Mouse (Mus musculus): ENCODE data around the gene Asxl1.
A peak's percentile ranks its signal among the peaks of the same experiment; 100 is the strongest.

Gene Asxl1

DNA sequence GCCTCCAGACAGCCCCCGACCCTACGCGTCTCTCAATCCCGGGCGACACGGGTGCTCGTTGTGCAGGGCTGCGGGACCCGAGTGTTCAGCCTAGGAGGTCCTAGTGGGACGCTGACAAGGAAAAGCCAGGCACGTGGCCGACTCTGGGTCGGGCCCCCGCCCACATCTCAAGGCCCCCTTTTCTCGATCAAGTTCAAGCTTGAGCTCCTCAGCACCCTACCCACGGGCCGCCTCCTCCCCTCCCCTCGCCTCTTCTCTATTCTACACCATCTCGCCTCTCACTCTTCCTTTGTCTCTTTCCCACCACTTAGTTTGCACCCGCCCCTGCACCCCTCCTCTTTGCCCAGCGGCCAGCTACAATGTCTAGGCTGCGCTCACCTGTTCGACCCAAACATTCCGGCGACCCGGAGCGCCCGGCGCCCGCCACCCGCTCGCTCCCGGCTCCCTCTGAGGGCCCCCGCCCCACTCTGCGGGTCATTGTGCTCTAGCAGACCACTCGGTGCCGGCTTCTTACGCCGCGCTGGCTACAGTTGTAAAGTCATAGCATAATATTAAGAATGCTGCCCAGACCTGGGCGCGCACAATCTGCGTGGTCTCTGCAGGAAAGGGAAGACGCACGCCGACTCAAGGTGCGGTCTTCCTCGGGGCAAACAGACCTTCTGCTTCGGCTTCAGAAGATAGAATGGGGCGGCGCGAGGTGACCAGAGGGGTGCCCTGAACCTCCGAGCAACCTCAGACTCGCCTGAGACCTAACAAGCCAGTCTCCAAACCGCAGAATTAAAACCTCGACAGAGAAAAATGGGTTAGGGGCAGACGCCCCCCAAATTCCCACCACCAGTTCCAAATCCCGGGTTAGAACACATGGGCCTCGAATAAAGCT, 99.7 kb downstream of the Asxl1 start:
- peak; percentile 35 for DNase-seq

DNA sequence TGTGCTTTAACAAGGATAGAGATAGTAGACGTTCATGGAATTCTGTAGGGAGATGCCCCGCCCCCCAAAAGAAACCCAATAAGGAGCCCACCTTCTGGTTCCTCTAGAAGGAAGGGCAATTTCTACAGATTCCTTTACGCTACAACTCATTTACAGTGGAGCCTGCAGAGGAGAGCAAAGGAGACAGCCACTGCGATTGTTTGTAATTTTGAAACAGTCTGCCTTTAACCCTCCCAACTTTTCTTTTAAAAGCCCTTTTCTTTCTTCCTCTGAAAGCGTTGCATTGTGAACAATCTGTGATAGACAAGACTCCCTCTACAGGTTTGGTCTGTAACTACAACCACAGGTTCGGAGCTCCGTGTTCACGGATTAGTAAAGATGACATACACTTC, 100.4 kb downstream of the Asxl1 start:
- peak; percentile 51 for DNase-seq

DNA sequence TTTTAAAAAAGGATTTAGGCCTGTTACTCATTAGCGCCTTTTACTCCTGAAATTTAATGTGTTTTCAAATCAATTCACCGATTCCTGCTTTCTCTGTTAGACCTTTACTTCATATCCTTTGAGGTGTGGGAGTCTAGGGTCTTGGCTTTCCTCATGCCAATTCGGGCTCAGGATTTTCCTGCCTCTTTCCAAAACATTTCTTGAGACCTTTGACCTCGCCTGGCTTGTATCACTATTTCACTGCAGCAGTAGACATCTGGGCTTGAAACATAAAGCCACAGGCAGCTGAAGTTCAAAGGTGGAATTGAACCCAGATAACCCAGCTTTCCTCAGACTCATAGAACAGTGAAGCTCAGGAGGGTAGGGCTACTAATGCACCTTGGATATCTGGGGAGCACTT, 100.8 kb downstream of the Asxl1 start:
- DNase-seq = no peak

DNA sequence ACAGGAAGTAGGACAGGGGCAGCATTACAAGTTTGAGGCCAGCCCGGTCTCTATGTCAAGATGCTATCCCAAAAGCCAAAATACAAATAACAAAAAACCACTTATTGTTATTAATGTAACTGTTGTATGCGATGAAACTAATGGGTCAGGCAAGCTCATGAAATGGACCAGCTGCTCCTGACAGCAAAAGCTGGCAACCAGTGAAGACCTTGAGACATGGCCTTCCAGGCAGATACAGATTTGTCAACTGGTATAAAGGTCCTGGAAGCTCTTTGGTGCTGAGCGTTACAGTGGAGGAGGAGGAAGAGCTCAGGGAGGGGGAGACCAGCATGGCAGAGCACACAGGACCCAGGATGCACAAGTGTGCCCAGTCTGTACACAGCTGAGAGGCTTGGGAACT, 102.1 kb downstream of the Asxl1 start:
- DNase-seq = no peak

DNA sequence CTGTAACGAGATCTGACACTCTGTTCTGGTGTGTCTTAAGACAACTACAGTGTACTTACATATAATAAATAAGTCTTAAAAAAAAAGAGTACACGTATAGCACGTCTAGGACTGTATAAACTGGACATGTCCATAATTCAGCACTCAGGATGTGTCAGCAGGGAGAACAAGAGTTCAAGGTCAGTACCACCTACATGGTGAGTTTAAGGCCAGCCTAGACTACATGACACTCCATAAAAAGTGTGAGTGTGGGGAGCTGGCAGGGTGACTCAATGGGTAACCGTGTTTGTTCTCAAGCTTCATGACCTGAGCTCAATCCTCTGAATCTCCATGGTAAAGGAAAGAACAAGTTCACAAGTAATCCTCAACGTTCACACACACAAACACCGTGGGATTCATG, 102.9 kb downstream of the Asxl1 start:
- no peak for DNase-seq

All from thymus, postnatal 25 days (tissue).